Mouse (Mus musculus): ENCODE results near the gene Nlrc4. TPM values are rescaled to one million over a fixed set of nuclear protein-coding genes. Genes with fewer than 3 reads are reported as not detected.

The Nlrc4 gene
- polyA plus RNA-seq, 1 experiment, result 14.5 TPM

DNA sequence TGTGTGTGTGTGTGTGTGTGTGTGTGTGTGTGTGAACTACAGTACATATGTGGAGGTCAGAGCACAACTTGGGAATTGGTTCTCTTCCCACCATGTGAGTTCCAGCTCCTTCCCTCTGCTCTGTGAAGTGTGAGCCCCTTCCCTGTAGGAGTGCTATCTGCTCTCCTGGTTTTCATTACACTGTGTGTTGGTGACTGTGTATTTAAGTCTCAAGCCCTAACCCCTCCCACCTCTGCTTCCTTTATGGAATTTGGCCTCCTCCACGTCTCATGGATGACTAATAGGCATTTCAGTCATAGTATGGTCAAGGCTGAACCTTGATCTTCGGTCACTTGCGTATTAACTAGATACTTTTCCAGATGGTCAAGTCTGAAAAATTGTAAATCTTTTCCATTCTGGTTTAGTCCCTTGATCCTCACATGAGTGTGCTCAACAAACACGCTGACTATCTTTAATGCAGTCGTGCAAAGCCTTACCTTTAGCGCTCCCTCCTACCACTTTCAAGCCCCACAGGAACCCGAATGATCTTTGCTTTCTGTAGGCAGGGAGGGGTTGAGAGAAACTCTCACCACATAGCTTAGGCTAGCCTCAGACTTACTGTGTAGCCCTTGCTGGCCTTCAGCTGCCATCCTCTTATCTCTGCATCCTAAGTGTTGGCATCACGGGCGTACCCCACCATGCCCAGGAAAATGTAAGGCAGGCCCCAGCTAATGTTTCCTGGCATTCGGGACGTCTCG is 56.3 kb downstream of the Nlrc4 start:
- no peak overlapping the region for H3K4me3 ChIP-seq (ENCODE audit: insufficient read depth, low read length)
- H3K4me1 ChIP-seq (ENCODE audit: control insufficient read depth, insufficient read depth, low read length), result no peaks in the 10 kb centered on the region
- TF ChIP-seq POLR2A (IDR thresholded peaks at IDR 0.05; ENCODE audit: borderline replicate concordance, low read depth, low read length) (no peak), CTCF (IDR thresholded peaks at IDR 0.05; ENCODE audit: low read depth, low read length) (no peak)
- no peak overlapping the region for H3K27ac ChIP-seq (ENCODE audit: insufficient read depth, low read depth, low read length)

DNA sequence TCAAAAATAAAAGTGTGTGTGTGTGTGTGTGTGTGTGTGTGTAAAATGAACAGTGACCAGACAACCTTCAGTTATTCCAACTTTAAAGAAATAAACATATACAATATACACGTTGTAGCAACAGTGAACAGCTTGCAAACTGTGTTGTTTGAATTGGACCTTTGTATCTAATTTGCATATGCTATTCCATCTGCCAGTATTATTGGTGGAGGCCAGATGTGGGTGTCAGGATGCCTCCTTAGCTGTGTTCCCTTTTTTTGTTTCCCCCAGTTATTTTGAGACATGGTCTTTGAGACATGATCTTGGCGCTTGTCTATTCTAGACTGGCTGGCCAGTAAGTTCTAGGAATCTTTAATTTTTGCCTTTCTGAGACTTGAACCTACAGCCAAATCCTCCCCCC is 61.8 kb downstream of the Nlrc4 start:
- H3K27ac ChIP-seq (ENCODE audit: insufficient read depth, low read depth, low read length), result no peak overlapping the region
- no peak for TF ChIP-seq CTCF (IDR thresholded peaks at IDR 0.05; ENCODE audit: low read depth, low read length)
- TF ChIP-seq POLR2A (IDR thresholded peaks at IDR 0.05; ENCODE audit: borderline replicate concordance, low read depth, low read length), result no peak
- peaks cover 12% of the 10 kb centered on the region for H3K4me1 ChIP-seq (ENCODE audit: control insufficient read depth, insufficient read depth, low read length)
- H3K4me3 ChIP-seq (ENCODE audit: insufficient read depth, low read length), result no peak overlapping the region

DNA sequence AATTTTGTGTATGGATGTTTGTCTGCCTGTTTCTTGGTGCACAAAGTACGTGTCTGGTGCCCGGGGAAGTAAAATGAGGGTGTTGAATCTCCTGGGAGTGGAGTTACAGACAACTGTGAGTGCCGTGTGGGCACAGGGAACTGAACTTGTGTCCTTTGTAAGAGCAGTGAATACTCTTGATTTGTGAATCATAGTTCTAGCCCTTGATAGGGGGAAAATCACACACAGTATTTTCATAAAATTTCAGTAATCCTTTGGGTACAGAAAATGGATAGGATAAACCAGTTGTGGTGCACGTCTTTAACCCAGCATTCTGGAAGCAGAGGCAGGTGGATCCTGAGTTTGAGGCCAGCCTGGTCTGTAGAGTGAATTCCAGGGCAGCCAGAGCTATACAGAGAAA is 62.2 kb downstream of the Nlrc4 start:
- Histone ChIP-seq H3K4me3 (ENCODE audit: insufficient read depth, low read length) (peak overlapping the region; percentile 42; the same call in 1 of the 2 replicates), H3K27ac (ENCODE audit: insufficient read depth, low read depth, low read length) (no peak overlapping the region), H3K4me1 (ENCODE audit: control insufficient read depth, insufficient read depth, low read length) (peaks cover 12% of the 10 kb centered on the region)
- TF ChIP-seq POLR2A (IDR thresholded peaks at IDR 0.05; ENCODE audit: borderline replicate concordance, low read depth, low read length) (no peak), CTCF (IDR thresholded peaks at IDR 0.05; ENCODE audit: low read depth, low read length) (no peak)

DNA sequence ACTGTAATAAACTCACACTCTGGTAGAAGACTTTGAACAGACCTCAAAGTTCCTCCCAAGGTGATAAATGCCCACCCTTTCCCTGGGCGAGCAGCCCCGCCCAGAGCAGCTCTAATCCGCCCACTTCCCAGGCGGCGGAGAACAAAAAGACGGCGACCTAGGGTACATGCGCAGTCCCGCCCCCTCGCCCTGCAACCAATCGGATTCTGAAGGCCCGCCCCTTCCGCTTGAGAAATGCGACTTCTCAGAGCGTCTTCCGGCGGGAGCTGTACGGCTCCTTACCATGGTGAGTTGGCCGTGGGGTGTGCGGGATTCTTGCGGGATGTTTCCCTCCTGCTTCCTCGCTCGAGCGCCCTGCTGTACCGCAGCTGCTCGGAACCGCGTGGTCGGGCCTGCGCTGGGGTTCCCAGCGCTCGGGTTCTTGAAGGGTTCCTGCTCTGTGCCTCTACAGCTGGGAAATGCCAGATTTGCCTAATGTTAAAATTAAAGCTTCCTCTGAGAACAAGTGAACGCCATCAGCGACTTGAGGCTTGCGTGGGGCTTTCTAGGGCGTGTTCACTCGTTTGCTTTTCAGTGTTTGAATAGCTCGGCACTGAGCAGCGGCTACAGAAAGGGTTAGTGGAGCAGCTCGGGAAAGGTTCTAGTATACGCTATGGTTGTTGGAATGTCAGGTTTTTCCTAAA is 63.4 kb downstream of the Nlrc4 start, which contains the start of gene Slc30a6:
Slc30a6 (plus strand) TSS at position 226 of the 683 bp plus-strand sequence.
- TF ChIP-seq CTCF (IDR thresholded peaks at IDR 0.05; ENCODE audit: low read depth, low read length) (no peak), POLR2A (IDR thresholded peaks at IDR 0.05; ENCODE audit: borderline replicate concordance, low read depth, low read length) (0 out of 2 replicates have a peak, but pooled peaks have one; percentile 4)
- Histone ChIP-seq H3K4me1 (ENCODE audit: control insufficient read depth, insufficient read depth, low read length) (peaks cover 12% of the 10 kb centered on the region), H3K4me3 (ENCODE audit: insufficient read depth, low read length) (peak within 1 kb of the TSS; percentile 86), H3K27ac (ENCODE audit: insufficient read depth, low read depth, low read length) (peak within 1 kb of the TSS; percentile 76)

DNA sequence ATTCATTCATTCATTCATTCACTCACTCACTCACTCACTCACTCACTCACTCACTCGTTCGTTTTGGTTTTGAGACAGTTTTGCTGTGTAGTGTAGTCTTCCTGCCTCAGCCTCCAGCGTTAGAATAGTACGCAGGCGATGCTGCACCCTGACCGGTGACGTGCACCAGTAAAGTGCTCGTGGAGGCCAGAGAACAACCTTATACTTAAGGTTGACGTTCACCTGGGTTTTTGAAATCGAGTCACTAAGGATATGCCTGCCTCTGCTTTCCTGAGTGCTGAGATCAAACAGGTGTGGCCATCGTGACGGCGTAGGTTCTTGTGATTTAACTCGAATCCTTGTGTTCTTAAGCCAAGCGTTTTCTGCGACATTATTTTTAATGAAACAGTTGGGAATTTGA is 64.1 kb downstream of the Nlrc4 start:
- Histone ChIP-seq H3K27ac (ENCODE audit: insufficient read depth, low read depth, low read length) (no peak overlapping the region), H3K4me3 (ENCODE audit: insufficient read depth, low read length) (peak overlapping the region; percentile 61), H3K4me1 (ENCODE audit: control insufficient read depth, insufficient read depth, low read length) (peaks cover 12% of the 10 kb centered on the region)
- TF ChIP-seq CTCF (IDR thresholded peaks at IDR 0.05; ENCODE audit: low read depth, low read length) (no peak), POLR2A (IDR thresholded peaks at IDR 0.05; ENCODE audit: borderline replicate concordance, low read depth, low read length) (no peak)

DNA sequence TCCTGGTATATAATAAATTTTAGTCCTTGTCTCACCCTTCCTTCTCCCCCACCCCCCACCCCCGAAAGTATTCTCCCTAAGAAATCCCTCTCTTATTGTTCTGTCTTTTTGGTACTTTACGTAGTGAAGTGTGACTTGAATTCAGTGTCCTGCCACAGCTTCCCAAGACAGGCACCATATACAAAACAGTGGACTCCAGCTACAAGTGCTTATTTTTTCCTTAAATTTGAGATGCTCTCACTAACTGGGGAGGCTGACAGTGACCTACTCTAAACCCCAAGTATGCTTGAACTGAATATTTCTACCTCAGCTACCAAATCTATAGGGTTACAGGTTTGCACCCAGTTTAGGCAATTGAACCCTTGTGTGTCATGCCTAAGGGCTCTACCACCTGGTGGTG is 64.6 kb downstream of the Nlrc4 start:
- H3K27ac ChIP-seq (ENCODE audit: insufficient read depth, low read depth, low read length), result no peak overlapping the region
- TF ChIP-seq POLR2A (IDR thresholded peaks at IDR 0.05; ENCODE audit: borderline replicate concordance, low read depth, low read length) (no peak), CTCF (IDR thresholded peaks at IDR 0.05; ENCODE audit: low read depth, low read length) (no peak)
- H3K4me1 ChIP-seq (ENCODE audit: control insufficient read depth, insufficient read depth, low read length), result peaks cover 12% of the 10 kb centered on the region
- no peak overlapping the region for H3K4me3 ChIP-seq (ENCODE audit: insufficient read depth, low read length)

DNA sequence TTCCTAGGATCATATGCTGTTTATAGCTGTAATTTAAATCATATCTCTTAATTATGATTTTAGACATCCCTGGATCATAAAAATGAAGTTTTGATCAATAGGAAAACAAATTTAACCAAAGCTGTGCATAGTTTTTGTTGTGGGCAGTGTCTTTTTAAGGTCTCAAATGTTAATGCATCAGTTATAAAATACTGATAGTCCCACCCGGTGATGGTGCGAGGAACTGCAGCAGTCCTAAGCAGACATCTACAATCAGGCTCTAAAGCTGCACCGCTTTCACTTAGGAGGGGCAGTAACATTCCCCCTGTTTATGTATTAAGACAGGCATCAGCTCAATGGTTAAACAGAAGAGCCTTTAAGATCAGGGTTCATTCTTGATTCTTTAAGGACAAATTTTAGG is 69.1 kb downstream of the Nlrc4 start:
- no peak overlapping the region for H3K4me3 ChIP-seq (ENCODE audit: insufficient read depth, low read length)
- no peak overlapping the region for H3K27ac ChIP-seq (ENCODE audit: insufficient read depth, low read depth, low read length)
- peaks cover 2% of the 10 kb centered on the region for H3K4me1 ChIP-seq (ENCODE audit: control insufficient read depth, insufficient read depth, low read length)
- TF ChIP-seq POLR2A (IDR thresholded peaks at IDR 0.05; ENCODE audit: borderline replicate concordance, low read depth, low read length) (no peak), CTCF (IDR thresholded peaks at IDR 0.05; ENCODE audit: low read depth, low read length) (no peak)

DNA sequence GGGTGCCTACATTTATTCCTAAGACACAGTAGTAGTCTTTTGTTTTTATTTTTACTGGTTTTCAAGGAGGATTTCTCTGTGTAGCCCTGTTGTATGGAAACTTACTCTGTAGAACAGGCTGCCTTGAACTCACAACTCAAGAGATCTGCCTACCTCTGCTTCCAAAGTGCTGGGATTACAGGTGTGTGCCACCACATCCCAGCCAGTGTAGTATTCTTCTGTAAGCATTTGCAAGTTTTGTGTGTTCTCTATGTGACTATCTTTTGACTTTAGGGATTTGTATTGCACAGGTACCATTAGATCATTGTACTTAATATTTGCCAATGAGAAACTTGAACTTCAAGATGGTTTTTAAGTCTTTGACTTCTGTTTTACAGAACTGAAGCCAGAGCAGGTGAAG is 72.3 kb downstream of the Nlrc4 start:
- Histone ChIP-seq H3K27ac (ENCODE audit: insufficient read depth, low read depth, low read length) (no peak overlapping the region), H3K4me1 (ENCODE audit: control insufficient read depth, insufficient read depth, low read length) (no peaks in the 10 kb centered on the region), H3K4me3 (ENCODE audit: insufficient read depth, low read length) (no peak overlapping the region)
- TF ChIP-seq POLR2A (IDR thresholded peaks at IDR 0.05; ENCODE audit: borderline replicate concordance, low read depth, low read length) (no peak), CTCF (IDR thresholded peaks at IDR 0.05; ENCODE audit: low read depth, low read length) (no peak)

DNA sequence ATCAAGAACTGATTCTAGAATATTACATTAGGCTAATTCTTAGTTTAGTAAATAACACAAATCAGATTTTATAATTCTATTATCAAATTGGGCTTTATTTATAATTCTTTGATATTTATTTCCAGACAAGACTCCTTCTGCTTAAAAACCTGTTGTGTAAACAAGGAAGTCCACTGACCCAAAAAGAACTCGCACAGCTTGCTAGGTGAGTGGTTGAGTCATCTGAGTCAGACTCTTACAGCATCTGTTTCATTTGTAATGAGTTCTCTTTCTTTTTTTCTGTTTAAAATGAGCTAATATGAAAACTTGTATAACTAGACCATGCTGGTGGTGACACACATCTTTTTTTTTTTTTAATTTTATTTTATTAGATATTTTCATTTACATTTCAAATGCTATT is 82.0 kb downstream of the Nlrc4 start:
- no peak for TF ChIP-seq CTCF (IDR thresholded peaks at IDR 0.05; ENCODE audit: low read depth, low read length)
- no peak for TF ChIP-seq POLR2A (IDR thresholded peaks at IDR 0.05; ENCODE audit: borderline replicate concordance, low read depth, low read length)
- no peaks in the 10 kb centered on the region for H3K4me1 ChIP-seq (ENCODE audit: control insufficient read depth, insufficient read depth, low read length)
- H3K4me3 ChIP-seq (ENCODE audit: insufficient read depth, low read length), result no peak overlapping the region
- no peak overlapping the region for H3K27ac ChIP-seq (ENCODE audit: insufficient read depth, low read depth, low read length)

Other genes with a start within 250 kb of the Nlrc4 start
- gene Memo1, start 163.6 kb downstream of the Nlrc4 start, polyA plus RNA-seq (2012; ENCODE audit: insufficient read depth, insufficient read length, missing spikeins), result 36.6 and 38.4 TPM in 2 replicates
- 60.1 and 60.9 TPM in 2 replicates for gene Dpy30, start 135.2 kb downstream of the Nlrc4 start, polyA plus RNA-seq (2012; ENCODE audit: insufficient read depth, insufficient read length, missing spikeins)
- gene Spast, start 120.2 kb downstream of the Nlrc4 start, polyA plus RNA-seq (2012; ENCODE audit: insufficient read depth, insufficient read length, missing spikeins), result 24.0 and 26.9 TPM in 2 replicates
- 22.5 and 24.2 TPM in 2 replicates for gene Slc30a6, start 63.5 kb downstream of the Nlrc4 start, polyA plus RNA-seq (2012; ENCODE audit: insufficient read depth, insufficient read length, missing spikeins)
- 89.8 and 99.4 TPM in 2 replicates for gene Yipf4, start 30.4 kb upstream of the Nlrc4 start, polyA plus RNA-seq (2012; ENCODE audit: insufficient read depth, insufficient read length, missing spikeins)
- gene Birc6, start 69.2 kb upstream of the Nlrc4 start, polyA plus RNA-seq (2012; ENCODE audit: insufficient read depth, insufficient read length, missing spikeins), result 61.4 and 73.1 TPM in 2 replicates

Data from bone marrow macrophage, adult 2 months (primary cell).